Mouse (Mus musculus) embryonic facial prominence, embryonic 13.5 days (tissue): ENCODE results near the gene Lemd1. TPM values are rescaled to one million over a fixed set of nuclear protein-coding genes. Genes with fewer than 3 reads are reported as not detected.
"Not testable (repeated sequence)": the region's sequence is repeated elsewhere in the genome, so short reads cannot be mapped to it uniquely, and the experiment has no call there.

Source experiments
- ATAC-seq: fragments of 200-750 bp; cut with Nextera tagmentation; 2 replicates; pipeline ENCODE4 v1.8.0; 2017; ENCODE audit warnings: low read depth; ENCODE audit not compliant: insufficient number of reproducible peaks, insufficient read depth, low FRiP score, low TSS enrichment
- H3K27ac ChIP-seq: fragments of 300-500 bp; sonication (generic); 2 replicates; pipeline ENCODE4 v1.5.1; 2015; ENCODE audit warnings: moderate library complexity, mild to moderate bottlenecking, inconsistent platforms
- H3K27me3 ChIP-seq: fragments of 300-500 bp; sonication (generic); 2 replicates; pipeline ENCODE4 v1.6.1; 2015; ENCODE audit warnings: mild to moderate bottlenecking, inconsistent platforms
- H3K36me3 ChIP-seq: fragments of 300-500 bp; sonication (generic); 2 replicates; pipeline ENCODE4 v1.6.1; 2015; ENCODE audit warnings: mild to moderate bottlenecking, inconsistent platforms
- H3K4me1 ChIP-seq: fragments of 300-500 bp; sonication (generic); 2 replicates; pipeline ENCODE4 v1.6.1; 2015; ENCODE audit warnings: inconsistent platforms
- H3K4me2 ChIP-seq: fragments of 300-500 bp; sonication (generic); 2 replicates; pipeline ENCODE4 v1.6.1; 2015; ENCODE audit warnings: moderate library complexity, mild to moderate bottlenecking, inconsistent platforms
- H3K4me3 ChIP-seq: fragments of 300-500 bp; sonication (generic); 2 replicates; pipeline ENCODE4 v1.5.1; 2015; ENCODE audit warnings: mild to moderate bottlenecking, inconsistent platforms
- H3K9ac ChIP-seq: fragments of 300-500 bp; sonication (generic); 2 replicates; pipeline ENCODE4 v1.6.1; 2015; ENCODE audit warnings: mild to moderate bottlenecking, inconsistent platforms
- H3K9me3 ChIP-seq: fragments of 300-500 bp; sonication (generic); 2 replicates; pipeline ENCODE4 v1.6.1; 2016; ENCODE audit warnings: inconsistent platforms
- WGBS: fragments of 180-500 bp; shearing (Covaris S2); methylation state at CpG from one replicate; pipeline ENCODE4 v1.1.7; 2015; ENCODE audit warnings: mixed read lengths; 5-methylcytosine and 5-hydroxymethylcytosine counted together
- polyA plus RNA-seq: library from polyadenylated mRNA; unstranded; fragments of >200 nt; fragmentation: Nextera tagmentation; extraction: Ambion mirVana; gene quantifications from 2 replicates; pipeline ENCODE4 v1.2.1, GENCODE M21; 2015

Gene Lemd1
- polyA plus RNA-seq, 1 experiment from 2014 or later = 1.2 TPM

GRCm38 (mm10) chr1:132153086-132153690, 38.0 kb upstream of the Lemd1 start:
- no peaks in the 10 kb centered on the region for H3K36me3 ChIP-seq
- H3K27ac ChIP-seq = no peak overlapping the region
- H3K4me2 ChIP-seq = no peak overlapping the region
- no peak overlapping the region for H3K4me3 ChIP-seq
- 29% methylated on average over 15 of the region's 15 CpGs for WGBS
- H3K9ac ChIP-seq = no peak overlapping the region
- no peaks in the 10 kb centered on the region for H3K9me3 ChIP-seq
- no peak for ATAC-seq
- H3K27me3 ChIP-seq = peaks cover 8% of the 10 kb centered on the region
- H3K4me1 ChIP-seq = peaks cover 26% of the 10 kb centered on the region

- Histone ChIP-seq H3K4me3 (no peak overlapping the region), H3K4me2 (no peak overlapping the region), H3K4me1 (peaks cover 24% of the 10 kb centered on the region), H3K36me3 (no peaks in the 10 kb centered on the region), H3K27ac (no peak overlapping the region), H3K9me3 (no peaks in the 10 kb centered on the region), H3K9ac (no peak overlapping the region), H3K27me3 (peaks cover 13% of the 10 kb centered on the region)
- 14% methylated on average over 8 of the region's 8 CpGs for WGBS
- no peak for ATAC-seq
These were observed 37.5 kb upstream of the Lemd1 start for GRCm38 (mm10) chr1:132153691-132154090.

- Histone ChIP-seq H3K27me3 (peaks cover 26% of the 10 kb centered on the region), H3K4me1 (peaks cover 25% of the 10 kb centered on the region), H3K4me3 (no peak overlapping the region), H3K36me3 (no peaks in the 10 kb centered on the region), H3K27ac (no peak overlapping the region), H3K9ac (no peak overlapping the region), H3K9me3 (no peaks in the 10 kb centered on the region), H3K4me2 (no peak overlapping the region)
- ATAC-seq = no peak
- 13% methylated on average over 6 of the region's 6 CpGs for WGBS
These were observed 35.5 kb upstream of the Lemd1 start for GRCm38 (mm10) chr1:132155737-132156136.

- no peaks in the 10 kb centered on the region for H3K36me3 ChIP-seq
- peak overlapping the region; percentile 48 for H3K4me2 ChIP-seq
- H3K4me3 ChIP-seq = no peak overlapping the region
- 23% methylated on average over 14 of the region's 14 CpGs for WGBS
- ATAC-seq = 0 out of 2 replicates have a peak, but pooled peaks have one; percentile 41
- peaks cover 22% of the 10 kb centered on the region for H3K4me1 ChIP-seq
- H3K27me3 ChIP-seq = peaks cover 33% of the 10 kb centered on the region
- no peak overlapping the region for H3K27ac ChIP-seq
- H3K9me3 ChIP-seq = no peaks in the 10 kb centered on the region
- H3K9ac ChIP-seq = no peak overlapping the region
These were observed 34.0 kb upstream of the Lemd1 start for GRCm38 (mm10) chr1:132157016-132157781.

- H3K4me3 ChIP-seq = no peak overlapping the region
- peaks cover 33% of the 10 kb centered on the region for H3K27me3 ChIP-seq
- H3K9me3 ChIP-seq = no peaks in the 10 kb centered on the region
- H3K9ac ChIP-seq = no peak overlapping the region
- WGBS = 24% methylated on average over 7 of the region's 7 CpGs
- H3K27ac ChIP-seq = no peak overlapping the region
- H3K4me2 ChIP-seq = peak overlapping the region; percentile 48
- H3K4me1 ChIP-seq = peaks cover 22% of the 10 kb centered on the region
- no peaks in the 10 kb centered on the region for H3K36me3 ChIP-seq
- no peak for ATAC-seq
These were observed 33.4 kb upstream of the Lemd1 start for GRCm38 (mm10) chr1:132157808-132158207.

GRCm38 (mm10) chr1:132158741-132159140, 32.5 kb upstream of the Lemd1 start:
- H3K27me3 ChIP-seq = peaks cover 39% of the 10 kb centered on the region
- H3K36me3 ChIP-seq = no peaks in the 10 kb centered on the region
- WGBS = 13% methylated on average over 1 of the region's 2 CpGs
- 0 out of 2 replicates have a peak, but pooled peaks have one; percentile 50 for ATAC-seq
- H3K4me1 ChIP-seq = peaks cover 21% of the 10 kb centered on the region
- H3K9me3 ChIP-seq = no peaks in the 10 kb centered on the region
- no peak overlapping the region for H3K27ac ChIP-seq
- H3K4me2 ChIP-seq = no peak overlapping the region
- H3K9ac ChIP-seq = no peak overlapping the region
- H3K4me3 ChIP-seq = no peak overlapping the region

GRCm38 (mm10) chr1:132159681-132160080, 31.6 kb upstream of the Lemd1 start:
- Histone ChIP-seq H3K9ac (no peak overlapping the region), H3K36me3 (no peaks in the 10 kb centered on the region), H3K27ac (no peak overlapping the region), H3K4me3 (no peak overlapping the region), H3K4me1 (peaks cover 19% of the 10 kb centered on the region), H3K9me3 (no peaks in the 10 kb centered on the region), H3K27me3 (peaks cover 45% of the 10 kb centered on the region), H3K4me2 (no peak overlapping the region)
- no peak for ATAC-seq
- 49% methylated on average over 4 of the region's 4 CpGs for WGBS

- Histone ChIP-seq H3K4me2 (no peak overlapping the region), H3K4me1 (peaks cover 19% of the 10 kb centered on the region), H3K36me3 (no peaks in the 10 kb centered on the region), H3K9ac (no peak overlapping the region), H3K9me3 (no peaks in the 10 kb centered on the region; the same call in 1 of the 2 replicates), H3K27me3 (peaks cover 49% of the 10 kb centered on the region), H3K4me3 (no peak overlapping the region), H3K27ac (no peak overlapping the region)
- ATAC-seq = no peak
- WGBS = 49% methylated on average over 7 of the region's 7 CpGs
These were observed 29.9 kb upstream of the Lemd1 start for GRCm38 (mm10) chr1:132161211-132161880.

GRCm38 (mm10) chr1:132162618-132163017, 28.6 kb upstream of the Lemd1 start:
- WGBS = 53% methylated on average over 9 of the region's 9 CpGs
- not testable (repeated sequence) for H3K9ac ChIP-seq, H3K4me2 ChIP-seq, H3K9me3 ChIP-seq, H3K36me3 ChIP-seq, ATAC-seq, H3K4me3 ChIP-seq, H3K27ac ChIP-seq
- peaks cover 47% of the 10 kb centered on the region for H3K27me3 ChIP-seq
- peaks cover 17% of the 10 kb centered on the region for H3K4me1 ChIP-seq

- ATAC-seq = no peak
- peaks cover 38% of the 10 kb centered on the region for H3K27me3 ChIP-seq
- peaks cover 11% of the 10 kb centered on the region; the same call in 1 of the 2 replicates for H3K4me1 ChIP-seq
- H3K27ac ChIP-seq = no peak overlapping the region
- no peaks in the 10 kb centered on the region for H3K36me3 ChIP-seq
- no peak overlapping the region for H3K9ac ChIP-seq
- H3K4me2 ChIP-seq = no peak overlapping the region
- no peak overlapping the region for H3K4me3 ChIP-seq
- 25% methylated on average over 13 of the region's 13 CpGs for WGBS
- H3K9me3 ChIP-seq = no peaks in the 10 kb centered on the region; the same call in 1 of the 2 replicates
These were observed 26.3 kb upstream of the Lemd1 start for GRCm38 (mm10) chr1:132164780-132165518.

- Histone ChIP-seq H3K36me3 (no peaks in the 10 kb centered on the region), H3K4me2 (no peak overlapping the region), H3K4me1 (peaks cover 11% of the 10 kb centered on the region; the same call in 1 of the 2 replicates), H3K9ac (no peak overlapping the region), H3K27ac (no peak overlapping the region), H3K27me3 (peaks cover 38% of the 10 kb centered on the region), H3K9me3 (no peaks in the 10 kb centered on the region; the same call in 1 of the 2 replicates), H3K4me3 (no peak overlapping the region)
- ATAC-seq = no peak
- 58% methylated on average over 3 of the region's 3 CpGs for WGBS
These were observed 25.4 kb upstream of the Lemd1 start for GRCm38 (mm10) chr1:132165859-132166258.
